Mouse (Mus musculus) left cerebral cortex, adult 18-20 months (tissue): ENCODE measurements around the gene Gjb4. TPM values are rescaled to one million over a fixed set of nuclear protein-coding genes. Genes with fewer than 3 reads are reported as not detected.

ENCODE experiments used
- DNase-seq, 2 experiments: peaks; one replicate each; pipeline ENCODE4 v3.0.0; 2021 to 2022; ENCODE audit warnings: low spot score in 2 of 2, mixed read lengths in 1 of 2
- total RNA-seq, 2 experiments: library from RNA; stranded (reverse); gene quantifications; 2 replicates each; pipeline ENCODE4 v1.2.3; 2021

Gjb4 gene
- total RNA-seq, 2 experiments from 2014 or later = not detected

- DNase-seq = no peak
These were observed 41.5 kb downstream of the Gjb4 start for GRCm38 (mm10) chr4:127312349-127312748.

GRCm38 (mm10) chr4:127311561-127311960 is 42.3 kb downstream of the Gjb4 start:
- DNase-seq = no peak

DNA sequence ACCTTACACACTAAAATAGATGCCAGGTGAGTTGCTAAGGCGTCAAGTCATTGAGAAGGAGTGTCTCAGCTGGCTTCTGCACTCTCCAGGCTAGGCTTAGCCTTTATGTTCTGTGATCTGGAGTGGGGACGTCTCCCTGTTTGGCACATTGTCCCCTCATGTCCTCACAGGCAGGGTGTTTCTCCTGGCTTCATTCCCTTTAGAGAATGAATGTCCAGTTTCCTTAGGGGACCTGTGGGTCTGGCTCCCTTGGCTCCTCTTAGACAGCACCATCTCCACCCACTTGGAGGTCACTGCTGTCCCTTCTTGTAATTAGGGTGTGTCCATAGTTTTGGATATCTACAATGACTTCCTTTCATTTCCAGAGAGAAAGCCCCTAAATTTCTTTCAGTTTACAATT is 47.0 kb downstream of the Gjb4 start:
- DNase-seq = no peak

DNA sequence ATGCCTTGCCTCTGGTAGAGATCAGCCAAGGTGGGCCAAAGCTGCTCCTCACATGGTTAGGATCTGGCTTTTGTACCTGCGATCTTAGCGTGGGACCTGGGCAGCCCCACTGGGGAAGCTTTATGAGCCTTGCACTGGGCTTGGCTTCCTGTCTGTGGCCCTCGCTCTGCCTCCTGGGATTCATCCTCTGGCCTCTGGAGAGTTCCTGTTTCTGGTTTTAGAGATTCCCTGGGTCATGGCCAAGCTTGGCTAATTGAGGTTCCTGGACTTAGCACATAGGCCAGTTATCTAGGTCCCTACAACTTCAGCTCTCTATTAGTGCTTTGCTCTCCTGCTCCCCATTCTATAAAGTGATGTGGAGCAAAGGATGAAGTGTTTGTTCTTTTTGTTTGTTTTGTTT is 50.1 kb downstream of the Gjb4 start:
- DNase-seq = no peak

Other genes starting within 250 kb of the Gjb4 start
- 1 to 10 TPM; 3.3 TPM for gene Tmem35b, start 230.4 kb downstream of the Gjb4 start, total RNA-seq
- gene Dlgap3, start 184.9 kb downstream of the Gjb4 start, total RNA-seq = 100 to 1,000 TPM; 368 to 379 TPM
- gene Smim12, start 110.3 kb downstream of the Gjb4 start, total RNA-seq = 10 to 100 TPM; 56.0 to 59.9 TPM
- gene Gja4, start 40.0 kb downstream of the Gjb4 start, total RNA-seq = 1 to 10 TPM; 2.2 to 3.2 TPM
- gene Gjb3, start 23.2 kb downstream of the Gjb4 start, total RNA-seq = under 1 TPM; 0.35 to 0.37 TPM
- not detected for gene Gjb5, start 4.1 kb upstream of the Gjb4 start, total RNA-seq